Mouse (Mus musculus) heart, postnatal 0 days (tissue): Measurements from ENCODE around the gene Tedc2. TPM values are rescaled to one million over a fixed set of nuclear protein-coding genes. Genes with fewer than 3 reads are reported as not detected.

ENCODE experiments used
- ATAC-seq: fragments of 200-750 bp; cut with Nextera tagmentation; 2 replicates; pipeline ENCODE4 v1.8.0; 2017; ENCODE audit warnings: low read depth, moderate number of reproducible peaks, moderate library complexity; ENCODE audit not compliant: insufficient read depth
- DNase-seq: peaks from one replicate; pipeline ENCODE4 v3.0.0-alpha.2; 2016; ENCODE audit warnings: low spot score
- H3K27ac ChIP-seq: fragments of 300-500 bp; sonication (generic); 2 replicates; pipeline ENCODE4 v1.5.1; 2014; ENCODE audit warnings: low read depth, mild to moderate bottlenecking
- H3K27me3 ChIP-seq: fragments of 300-500 bp; sonication (generic); 2 replicates; pipeline ENCODE4 v1.6.1; 2014; ENCODE audit warnings: low read length, mixed read lengths; ENCODE audit not compliant: control insufficient read depth, insufficient read depth
- H3K36me3 ChIP-seq: fragments of 300-500 bp; sonication (generic); replicated peaks from 2 replicates; pipeline ENCODE4 v1.6.1; 2014; ENCODE audit warnings: low read length, mixed read lengths; ENCODE audit not compliant: control insufficient read depth, insufficient read depth
- H3K4me1 ChIP-seq: fragments of 300-500 bp; sonication (generic); 2 replicates; pipeline ENCODE4 v1.6.1; 2014; ENCODE audit warnings: antibody characterized with exemption; ENCODE audit not compliant: control insufficient read depth, insufficient read depth
- H3K4me2 ChIP-seq: fragments of 300-500 bp; sonication (generic); 2 replicates; pipeline ENCODE4 v1.6.1; 2014; ENCODE audit warnings: low read depth, mild to moderate bottlenecking, low read length, moderate library complexity
- H3K4me3 ChIP-seq: fragments of 300-500 bp; sonication (generic); 2 replicates; pipeline ENCODE4 v1.5.1; 2014; ENCODE audit warnings: low read depth, low read length
- H3K9ac ChIP-seq: fragments of 300-500 bp; sonication (generic); replicated peaks from 2 replicates; pipeline ENCODE4 v1.6.1; 2014; ENCODE audit warnings: low read depth, low read length, mixed read lengths
- H3K9me3 ChIP-seq: fragments of 300-500 bp; sonication (generic); replicated peaks from 2 replicates; pipeline ENCODE4 v1.6.1; 2016; ENCODE audit warnings: low read length; ENCODE audit not compliant: control insufficient read depth
- CTCF ChIP-seq: IDR thresholded peaks from 2 replicates; pipeline ENCODE4 v1.5.1; 2016; ENCODE audit warnings: antibody characterized with exemption, control low read depth, low read depth
- EP300 ChIP-seq: IDR thresholded peaks from 2 replicates; pipeline ENCODE4 v1.6.1; 2016; ENCODE audit warnings: antibody characterized with exemption, low read depth
- WGBS: fragments of 180-500 bp; shearing (Covaris S2); extraction: QIAGEN DNeasy Blood & Tissue Kit; methylation state at CpG from one replicate; pipeline ENCODE4 v1.1.7; 2014; 5-methylcytosine and 5-hydroxymethylcytosine counted together
- microRNA-seq: library from miRNA; unstranded; fragments of <30 nt; microRNA quantifications from one replicate; pipeline ENCODE4, GENCODE M21; 2016
- polyA plus RNA-seq: library from polyadenylated mRNA; unstranded; fragments of >200 nt; fragmentation: Nextera tagmentation; extraction: Ambion mirVana; gene quantifications from 2 replicates; pipeline ENCODE4 v1.2.1, GENCODE M21; 2015
- total RNA-seq: library from RNA; depleted of rRNA; stranded (reverse); fragments of >200 nt; gene quantifications from 2 replicates; pipeline ENCODE4 v1.2.3, GENCODE M21; 2014; ENCODE audit warnings: low replicate concordance; rRNA removed

Tedc2 gene
- total and polyA plus RNA-seq, 2 experiments from 2014 or later, result 3.1 to 12.7 TPM

GRCm38 (mm10) chr17:24170125-24170524 lies 50.5 kb downstream of the Tedc2 start:
- peaks cover 14% of the 10 kb centered on the region for H3K36me3 ChIP-seq
- no peak for DNase-seq
- H3K9me3 ChIP-seq, result no peaks in the 10 kb centered on the region
- H3K4me1 ChIP-seq, result peaks cover 18% of the 10 kb centered on the region
- WGBS, result 59% methylated on average over 3 of the region's 3 CpGs
- H3K27ac ChIP-seq, result no peak overlapping the region; the same call in 1 of the 2 replicates
- ATAC-seq, result no peak
- H3K4me3 ChIP-seq, result peak overlapping the region; percentile 75
- peak overlapping the region; percentile 86 for H3K4me2 ChIP-seq
- H3K9ac ChIP-seq, result peak overlapping the region; percentile 86; the same call in 1 of the 2 replicates
- H3K27me3 ChIP-seq, result no peaks in the 10 kb centered on the region
- no peak for TF ChIP-seq EP300
- TF ChIP-seq CTCF, result no peak

- no peaks in the 10 kb centered on the region for H3K27me3 ChIP-seq
- TF ChIP-seq CTCF, result no peak
- peak; percentile 76 for TF ChIP-seq EP300
- H3K4me2 ChIP-seq, result peak within 1 kb of the TSS; percentile 86
- H3K36me3 ChIP-seq, result peaks cover 15% of the 10 kb centered on the region
- H3K27ac ChIP-seq, result peak within 1 kb of the TSS; percentile 96
- H3K9ac ChIP-seq, result peak within 1 kb of the TSS; percentile 86
- peak; percentile 94 for DNase-seq
- H3K4me1 ChIP-seq, result peaks cover 18% of the 10 kb centered on the region
- peak; percentile 89 for ATAC-seq
- under 1% methylated on average over 56 of the region's 58 CpGs for WGBS
- H3K4me3 ChIP-seq, result peak within 1 kb of the TSS; percentile 75
- H3K9me3 ChIP-seq, result no peaks in the 10 kb centered on the region
Measured at GRCm38 (mm10) chr17:24169317-24170065, 51.2 kb downstream of the Tedc2 start, which contains the start of gene Atp6v0c. Gene Atp6v0c, minus strand, starts transcription at chr17:24169702.

GRCm38 (mm10) chr17:24168590-24169277 lies 51.9 kb downstream of the Tedc2 start:
- ATAC-seq (peak; percentile 28), DNase-seq (peak; percentile 27)
- WGBS, result under 1% methylated on average over 41 of the region's 41 CpGs
- H3K4me1 ChIP-seq, result peaks cover 18% of the 10 kb centered on the region
- peak overlapping the region; percentile 86 for H3K4me2 ChIP-seq
- H3K9me3 ChIP-seq, result no peaks in the 10 kb centered on the region
- peak overlapping the region; percentile 75 for H3K4me3 ChIP-seq
- no peaks in the 10 kb centered on the region for H3K27me3 ChIP-seq
- peak overlapping the region; percentile 86 for H3K9ac ChIP-seq
- peak overlapping the region; percentile 96 for H3K27ac ChIP-seq
- H3K36me3 ChIP-seq, result peaks cover 15% of the 10 kb centered on the region
- TF ChIP-seq EP300 (no peak), CTCF (no peak)

GRCm38 (mm10) chr17:24167891-24168505 lies 52.7 kb downstream of the Tedc2 start:
- H3K4me2 ChIP-seq, result peak overlapping the region; percentile 86
- 51% methylated on average over 7 of the region's 7 CpGs for WGBS
- no peak for TF ChIP-seq CTCF
- TF ChIP-seq EP300, result no peak
- peak overlapping the region; percentile 75 for H3K4me3 ChIP-seq
- ATAC-seq (no peak), DNase-seq (no peak)
- H3K36me3 ChIP-seq, result peaks cover 15% of the 10 kb centered on the region
- H3K4me1 ChIP-seq, result peaks cover 20% of the 10 kb centered on the region
- peak overlapping the region; percentile 96; the same call in 1 of the 2 replicates for H3K27ac ChIP-seq
- H3K27me3 ChIP-seq, result no peaks in the 10 kb centered on the region
- H3K9me3 ChIP-seq, result no peaks in the 10 kb centered on the region
- H3K9ac ChIP-seq, result peak overlapping the region; percentile 86

- ATAC-seq (no peak), DNase-seq (no peak)
- Histone ChIP-seq H3K27me3 (no peaks in the 10 kb centered on the region), H3K4me1 (peaks cover 28% of the 10 kb centered on the region), H3K4me2 (0 out of 2 replicates have a peak overlapping the region, but pooled peaks have one; percentile 86), H3K36me3 (peaks cover 15% of the 10 kb centered on the region), H3K9ac (no peak overlapping the region), H3K9me3 (no peaks in the 10 kb centered on the region), H3K27ac (no peak overlapping the region), H3K4me3 (no peak overlapping the region)
- WGBS, result 65% methylated on average over 6 of the region's 6 CpGs
- TF ChIP-seq CTCF (no peak), EP300 (no peak)
Measured at GRCm38 (mm10) chr17:24167120-24167519, 53.5 kb downstream of the Tedc2 start.

Small RNA genes within 50 kb of the gene (microRNA-seq; reads per million reads assigned to microRNA genes)
- gene Mir5134, result 2.0 reads per million, percentile 5 among the genes with 10 or more reads in this experiment
- not detected for gene Mir6965

Other genes with a start within 250 kb of the Tedc2 start
- not detected in 2 replicates for gene Prss30, start 240.3 kb downstream of the Tedc2 start, total RNA-seq
- not detected in 2 replicates for gene Prss30, start 240.3 kb downstream of the Tedc2 start, polyA plus RNA-seq
- 0.15 TPM in 1 of 2 replicates, not detected in the other for gene Prss22, start 222.8 kb downstream of the Tedc2 start, total RNA-seq
- not detected in 2 replicates for gene Prss22, start 222.8 kb downstream of the Tedc2 start, polyA plus RNA-seq
- 0.99 and 1.1 TPM in 2 replicates for gene Prss27, start 182.7 kb downstream of the Tedc2 start, total RNA-seq
- not detected in 2 replicates for gene Prss27, start 182.7 kb downstream of the Tedc2 start, polyA plus RNA-seq
- 34.1 and 39.5 TPM in 2 replicates for gene Kctd5, start 147.4 kb downstream of the Tedc2 start, total RNA-seq
- 23.2 and 23.9 TPM in 2 replicates for gene Kctd5, start 147.4 kb downstream of the Tedc2 start, polyA plus RNA-seq
- 36.6 and 43.2 TPM in 2 replicates for gene Pdpk1, start 69.9 kb downstream of the Tedc2 start, total RNA-seq
- gene Pdpk1, start 69.9 kb downstream of the Tedc2 start, polyA plus RNA-seq, result 31.7 and 35.4 TPM in 2 replicates
- gene Amdhd2, start 57.1 kb downstream of the Tedc2 start, total RNA-seq, result 33.7 and 34.4 TPM in 2 replicates
- gene Amdhd2, start 57.1 kb downstream of the Tedc2 start, polyA plus RNA-seq, result 24.4 and 28.0 TPM in 2 replicates
- gene Atp6v0c, start 51.1 kb downstream of the Tedc2 start, total RNA-seq, result 238 and 355 TPM in 2 replicates
- 552 and 570 TPM in 2 replicates for gene Atp6v0c, start 51.1 kb downstream of the Tedc2 start, polyA plus RNA-seq
- gene Tbc1d24, start 15.3 kb downstream of the Tedc2 start, total RNA-seq, result 9.1 and 19.3 TPM in 2 replicates
- 2.8 and 2.9 TPM in 2 replicates for gene Tbc1d24, start 15.3 kb downstream of the Tedc2 start, polyA plus RNA-seq
- gene Ntn3, start 11.3 kb downstream of the Tedc2 start, total RNA-seq, result 5.1 and 7.3 TPM in 2 replicates
- 0.59 and 0.74 TPM in 2 replicates for gene Ntn3, start 11.3 kb downstream of the Tedc2 start, polyA plus RNA-seq
- 12.4 and 13.8 TPM in 2 replicates for gene Ccnf, start 30.6 kb upstream of the Tedc2 start, total RNA-seq
- 7.2 and 7.5 TPM in 2 replicates for gene Ccnf, start 30.6 kb upstream of the Tedc2 start, polyA plus RNA-seq
- not detected in 2 replicates for gene Abca17, start 130.2 kb upstream of the Tedc2 start, total RNA-seq
- not detected in 2 replicates for gene Abca17, start 130.2 kb upstream of the Tedc2 start, polyA plus RNA-seq
- 13.8 and 14.8 TPM in 2 replicates for gene Abca3, start 131.1 kb upstream of the Tedc2 start, total RNA-seq
- 3.5 and 4.4 TPM in 2 replicates for gene Abca3, start 131.1 kb upstream of the Tedc2 start, polyA plus RNA-seq
- gene Rnps1, start 193.7 kb upstream of the Tedc2 start, total RNA-seq, result 123 and 174 TPM in 2 replicates
- gene Rnps1, start 193.7 kb upstream of the Tedc2 start, polyA plus RNA-seq, result 127 and 135 TPM in 2 replicates
- gene Eci1, start 205.8 kb upstream of the Tedc2 start, total RNA-seq, result 440 and 624 TPM in 2 replicates
- gene Eci1, start 205.8 kb upstream of the Tedc2 start, polyA plus RNA-seq, result 595 and 640 TPM in 2 replicates
- gene Dnase1l2, start 222.3 kb upstream of the Tedc2 start, total RNA-seq, result 1.9 and 4.5 TPM in 2 replicates
- gene Dnase1l2, start 222.3 kb upstream of the Tedc2 start, polyA plus RNA-seq, result 0.36 and 0.44 TPM in 2 replicates
- gene E4f1, start 249.5 kb upstream of the Tedc2 start, total RNA-seq, result 19.6 and 20.6 TPM in 2 replicates
- 14.0 and 17.8 TPM in 2 replicates for gene E4f1, start 249.5 kb upstream of the Tedc2 start, polyA plus RNA-seq
- 48.4 and 62.3 TPM in 2 replicates for gene Pgp, start 249.5 kb upstream of the Tedc2 start, total RNA-seq
- 65.8 and 70.6 TPM in 2 replicates for gene Pgp, start 249.5 kb upstream of the Tedc2 start, polyA plus RNA-seq